Mouse (Mus musculus) bone marrow, adult 2 months (tissue): ENCODE measurements at regions not wholly inside any gene's neighbourhood (a gene's known extent, or its start where the extent isn't known, plus 50 kb on each side); places are given as distances from the start of the nearest gene placed in this dataset.

Experiments
- H3K27ac ChIP-seq: fragments of 200-500 bp; 2 replicates; pipeline ENCODE4 v1.5.1; 2012; ENCODE audit warnings: low read depth, mild to moderate bottlenecking, control low read depth, inconsistent platforms, low read length; ENCODE audit not compliant: control insufficient read depth, poor library complexity, insufficient read depth
- H3K4me1 ChIP-seq: fragments of 200-500 bp; 2 replicates; pipeline ENCODE4 v1.6.1; 2011; ENCODE audit warnings: low read length; ENCODE audit not compliant: control insufficient read depth, insufficient read depth
- H3K4me3 ChIP-seq: fragments of 200-500 bp; replicated peaks from 2 replicates; pipeline ENCODE3; 2011; ENCODE audit warnings: mild to moderate bottlenecking, low read depth, low read length, control low read depth; ENCODE audit not compliant: control insufficient read depth
- CTCF ChIP-seq: fragments of 200-500 bp; IDR thresholded peaks from 2 replicates; pipeline ENCODE4 v1.5.1; 2011; ENCODE audit warnings: low read length, control low read depth; ENCODE audit not compliant: control insufficient read depth, insufficient read depth
- POLR2A ChIP-seq: fragments of 200-500 bp; IDR thresholded peaks from 2 replicates; pipeline ENCODE4 v1.6.1; 2011; ENCODE audit warnings: low read depth, mild to moderate bottlenecking, control low read depth, low read length, borderline replicate concordance; ENCODE audit not compliant: control insufficient read depth
- WGBS: fragments of 180-500 bp; shearing (Covaris S2); methylation state at CpG from one replicate; pipeline ENCODE4 v1.1.7; 2018; 5-methylcytosine and 5-hydroxymethylcytosine counted together

- TF ChIP-seq POLR2A (no peak), CTCF (no peak)
Measured at GRCm38 (mm10) chr2:92737301-92737700, 137.8 kb downstream of the Chst1 start.

GRCm38 (mm10) chr2:92739576-92739975, 140.1 kb downstream of the Chst1 start:
- no peak overlapping the region for H3K27ac ChIP-seq
- WGBS, result 73% methylated on average over 4 of the region's 4 CpGs
- H3K4me1 ChIP-seq, result no peaks in the 10 kb centered on the region
- no peak overlapping the region for H3K4me3 ChIP-seq
- TF ChIP-seq POLR2A (no peak), CTCF (no peak)

More at GRCm38 (mm10) chr2:92737301-92737700, 137.8 kb downstream of the Chst1 start:
- Histone ChIP-seq H3K4me1 (no peaks in the 10 kb centered on the region), H3K4me3 (no peak overlapping the region), H3K27ac (no peak overlapping the region)
- 76% methylated on average over 1 of the region's 1 CpGs for WGBS

GRCm38 (mm10) chr2:92740776-92741295, 141.3 kb downstream of the Chst1 start:
- no peaks in the 10 kb centered on the region for H3K4me1 ChIP-seq
- no peak overlapping the region for H3K27ac ChIP-seq
- H3K4me3 ChIP-seq, result no peak overlapping the region
- WGBS, result 72% methylated on average over 4 of the region's 4 CpGs
- TF ChIP-seq CTCF (no peak), POLR2A (no peak)

- no peak for TF ChIP-seq CTCF
- TF ChIP-seq POLR2A, result no peak
- 59% methylated on average over 5 of the region's 5 CpGs for WGBS
- Histone ChIP-seq H3K27ac (no peak overlapping the region), H3K4me1 (no peaks in the 10 kb centered on the region), H3K4me3 (no peak overlapping the region)
Measured at GRCm38 (mm10) chr2:92742025-92742424, 142.5 kb downstream of the Chst1 start.

- Histone ChIP-seq H3K4me1 (no peaks in the 10 kb centered on the region), H3K27ac (no peak overlapping the region), H3K4me3 (no peak overlapping the region)
- no peak for TF ChIP-seq CTCF
- TF ChIP-seq POLR2A, result no peak
Measured at GRCm38 (mm10) chr2:92742671-92743070, 143.2 kb downstream of the Chst1 start.

- no peak overlapping the region for H3K4me3 ChIP-seq
- TF ChIP-seq POLR2A, result no peak
- no peak for TF ChIP-seq CTCF
- WGBS, result 30% methylated on average over 5 of the region's 5 CpGs
Measured at GRCm38 (mm10) chr2:92743152-92743551, 143.6 kb downstream of the Chst1 start.

GRCm38 (mm10) chr2:92743911-92744310, 144.4 kb downstream of the Chst1 start:
- Histone ChIP-seq H3K4me1 (no peaks in the 10 kb centered on the region), H3K4me3 (no peak overlapping the region), H3K27ac (no peak overlapping the region)
- no peak for TF ChIP-seq CTCF
- WGBS, result 78% methylated on average over 5 of the region's 5 CpGs

More at GRCm38 (mm10) chr2:92743152-92743551, 143.6 kb downstream of the Chst1 start:
- Histone ChIP-seq H3K4me1 (no peaks in the 10 kb centered on the region), H3K27ac (no peak overlapping the region)

- H3K4me3 ChIP-seq, result no peak overlapping the region
- WGBS, result 77% methylated on average over 2 of the region's 2 CpGs
- TF ChIP-seq POLR2A (no peak), CTCF (no peak)
- no peak overlapping the region for H3K27ac ChIP-seq
- H3K4me1 ChIP-seq, result no peaks in the 10 kb centered on the region
Measured at GRCm38 (mm10) chr2:92747406-92747805, 147.9 kb downstream of the Chst1 start.

- Histone ChIP-seq H3K27ac (no peak overlapping the region), H3K4me3 (no peak overlapping the region), H3K4me1 (no peaks in the 10 kb centered on the region)
- TF ChIP-seq CTCF (no peak), POLR2A (no peak)
- WGBS, result 63% methylated on average over 4 of the region's 4 CpGs
Measured at GRCm38 (mm10) chr2:92750116-92750515, 150.6 kb downstream of the Chst1 start.
